Mouse (Mus musculus): ENCODE measurements around the gene Dysf. TPM values are rescaled to one million over a fixed set of nuclear protein-coding genes. Genes with fewer than 3 reads are reported as not detected.

Gene Dysf
- polyA plus RNA-seq, 1 experiment from 2014 or later = 5.4 TPM

DNA sequence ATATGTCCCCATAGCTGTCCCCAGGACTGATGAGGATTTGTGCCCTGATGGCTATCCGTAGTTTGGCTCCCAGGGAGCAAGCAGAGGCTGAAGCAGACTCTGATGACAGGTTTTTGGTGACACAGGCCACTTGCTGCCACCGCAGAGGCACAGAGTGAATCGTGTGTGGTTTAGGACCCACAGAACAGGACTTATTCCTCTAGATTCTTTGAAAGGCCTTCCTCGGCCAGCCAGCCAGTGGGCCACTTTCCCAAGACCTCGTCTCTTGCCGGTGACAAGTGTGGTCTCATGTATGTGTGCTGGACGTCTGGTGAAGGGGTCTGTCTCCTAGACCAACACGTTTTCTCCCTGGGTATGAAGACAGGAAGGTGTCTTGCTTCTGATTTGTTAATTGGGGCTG is 48.8 kb downstream of the Dysf start:
- H3K27me3 ChIP-seq (ENCODE audit: insufficient read depth, poor library complexity, severe bottlenecking) = no peaks in the 10 kb centered on the region
- 83% methylated on average over 8 of the region's 8 CpGs for WGBS
- no peaks in the 10 kb centered on the region for H3K36me3 ChIP-seq
- H3K4me3 ChIP-seq = no peak overlapping the region
- H3K27ac ChIP-seq = no peak overlapping the region
- H3K9me3 ChIP-seq = no peaks in the 10 kb centered on the region
- no peak for DNase-seq (ENCODE audit: low spot score)
- peaks cover 5% of the 10 kb centered on the region; the same call in 1 of the 2 replicates for H3K4me1 ChIP-seq (replicated peaks)

DNA sequence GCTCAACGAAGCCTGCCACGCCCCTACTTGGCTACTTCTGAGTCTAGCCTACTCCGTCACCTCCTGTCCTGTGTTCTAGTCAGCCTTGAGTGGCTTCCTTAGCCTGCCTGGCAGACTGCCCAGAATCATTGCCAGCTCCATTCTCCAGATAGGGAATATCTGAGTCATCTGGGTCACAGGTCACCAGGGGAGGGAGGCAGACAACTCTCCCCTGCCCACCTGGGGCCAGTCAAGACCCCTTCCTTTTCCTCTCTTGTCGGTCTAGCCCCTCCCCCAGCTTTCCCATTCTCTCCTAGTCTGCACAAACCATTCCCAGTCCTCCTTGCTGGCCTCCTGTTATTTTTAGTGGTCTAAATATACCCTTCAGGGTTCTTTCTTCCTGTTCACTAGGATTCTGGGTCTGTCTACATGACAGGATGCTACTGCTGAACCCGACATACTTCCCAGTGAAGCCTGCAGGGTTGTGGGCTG is 50.3 kb downstream of the Dysf start:
- H3K27me3 ChIP-seq (ENCODE audit: insufficient read depth, poor library complexity, severe bottlenecking) = no peaks in the 10 kb centered on the region
- no peaks in the 10 kb centered on the region for H3K9me3 ChIP-seq
- no peaks in the 10 kb centered on the region for H3K36me3 ChIP-seq
- no peak overlapping the region; the same call in 1 of the 2 replicates for H3K27ac ChIP-seq
- WGBS = 70% methylated on average over 5 of the region's 5 CpGs
- no peak overlapping the region for H3K4me3 ChIP-seq
- DNase-seq (ENCODE audit: low spot score) = no peak
- no peaks in the 10 kb centered on the region; the same call in 1 of the 2 replicates for H3K4me1 ChIP-seq (replicated peaks)

DNA sequence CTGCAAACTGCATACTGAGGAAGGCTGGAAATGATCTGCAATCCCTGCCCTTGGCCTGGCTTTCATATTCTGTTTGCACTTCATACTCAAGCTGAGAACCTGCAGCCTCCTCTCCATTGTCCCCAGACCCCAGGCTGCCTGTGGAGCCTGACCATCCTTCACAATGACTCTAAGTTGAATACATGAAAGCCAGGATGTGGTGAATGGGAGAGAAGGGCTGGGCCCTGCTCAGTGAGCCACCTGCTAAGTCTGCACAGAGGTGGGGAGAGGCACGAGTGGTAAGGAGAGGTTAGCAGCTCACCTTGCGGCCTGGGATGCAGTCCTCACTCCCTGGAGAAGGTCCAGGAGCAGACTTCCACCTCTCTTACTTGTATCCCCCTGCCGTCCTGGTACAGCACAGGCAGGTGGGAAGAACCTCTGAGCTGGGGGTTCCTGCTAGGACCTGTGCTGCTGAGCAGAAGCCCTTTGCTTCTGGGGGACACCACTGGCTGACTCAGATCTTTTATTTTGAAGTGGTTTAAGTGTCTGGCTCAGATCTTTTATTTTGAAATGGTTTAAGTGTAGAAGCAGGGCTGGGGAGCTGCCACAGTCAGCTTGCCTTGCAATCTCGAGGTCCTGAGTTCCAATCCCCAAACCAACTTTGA is 51.5 kb downstream of the Dysf start:
- WGBS = 51% methylated on average over 4 of the region's 4 CpGs
- H3K4me1 ChIP-seq (replicated peaks) = no peaks in the 10 kb centered on the region; the same call in 1 of the 2 replicates
- no peak for DNase-seq (ENCODE audit: low spot score)
- H3K36me3 ChIP-seq = no peaks in the 10 kb centered on the region
- H3K4me3 ChIP-seq = no peak overlapping the region
- no peaks in the 10 kb centered on the region for H3K27me3 ChIP-seq (ENCODE audit: insufficient read depth, poor library complexity, severe bottlenecking)
- H3K9me3 ChIP-seq = no peaks in the 10 kb centered on the region
- H3K27ac ChIP-seq = no peak overlapping the region

DNA sequence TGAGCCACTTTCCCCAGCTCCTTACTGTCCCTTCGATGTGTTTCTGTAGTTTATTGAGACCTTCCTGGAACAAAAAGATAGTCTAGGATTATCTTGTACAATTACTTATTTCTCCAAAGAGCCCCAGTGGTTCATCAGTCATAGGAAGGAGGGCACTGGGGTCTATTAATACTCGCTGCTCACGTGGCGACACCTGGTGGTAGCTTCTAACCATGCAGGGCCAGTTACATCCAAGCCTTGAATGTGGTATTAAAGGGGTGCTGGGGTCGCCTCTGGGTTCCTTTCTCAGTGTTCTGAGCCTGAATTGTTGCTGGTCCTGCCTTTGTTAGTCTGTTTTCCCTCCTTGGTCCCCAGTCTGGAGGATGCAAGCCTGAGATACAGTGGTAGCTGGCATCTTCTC is 52.9 kb downstream of the Dysf start:
- Histone ChIP-seq H3K4me3 (no peak overlapping the region), H3K9me3 (no peaks in the 10 kb centered on the region), H3K4me1 (replicated peaks) (no peaks in the 10 kb centered on the region; the same call in 1 of the 2 replicates), H3K27me3 (ENCODE audit: insufficient read depth, poor library complexity, severe bottlenecking) (no peaks in the 10 kb centered on the region), H3K27ac (no peak overlapping the region), H3K36me3 (no peaks in the 10 kb centered on the region)
- 6% methylated on average over 5 of the region's 5 CpGs for WGBS
- DNase-seq (ENCODE audit: low spot score) = peak; percentile 76

DNA sequence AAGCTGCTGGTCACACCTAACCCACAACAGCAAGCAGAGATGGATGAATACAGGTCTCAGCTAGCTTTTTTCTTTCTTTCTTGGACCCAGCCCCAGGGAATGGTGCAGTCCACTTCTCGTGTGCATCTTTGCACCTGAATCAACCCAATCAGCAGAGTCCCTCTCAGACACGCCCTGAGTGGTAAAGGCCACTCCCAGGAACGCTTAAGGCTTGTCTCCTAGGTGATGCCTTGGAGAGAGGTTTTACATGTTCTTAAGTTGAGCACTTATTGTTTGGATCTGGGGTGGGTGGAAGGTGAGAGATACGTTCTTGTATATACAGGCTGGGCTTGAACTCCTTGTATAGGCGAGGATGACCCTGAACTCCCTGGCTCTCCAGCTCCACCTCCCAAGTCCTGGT is 54.2 kb downstream of the Dysf start:
- Histone ChIP-seq H3K4me1 (replicated peaks) (no peaks in the 10 kb centered on the region; the same call in 1 of the 2 replicates), H3K9me3 (no peaks in the 10 kb centered on the region), H3K27me3 (ENCODE audit: insufficient read depth, poor library complexity, severe bottlenecking) (no peaks in the 10 kb centered on the region), H3K4me3 (no peak overlapping the region), H3K27ac (no peak overlapping the region), H3K36me3 (no peaks in the 10 kb centered on the region)
- WGBS = 76% methylated on average over 5 of the region's 5 CpGs
- no peak for DNase-seq (ENCODE audit: low spot score)

DNA sequence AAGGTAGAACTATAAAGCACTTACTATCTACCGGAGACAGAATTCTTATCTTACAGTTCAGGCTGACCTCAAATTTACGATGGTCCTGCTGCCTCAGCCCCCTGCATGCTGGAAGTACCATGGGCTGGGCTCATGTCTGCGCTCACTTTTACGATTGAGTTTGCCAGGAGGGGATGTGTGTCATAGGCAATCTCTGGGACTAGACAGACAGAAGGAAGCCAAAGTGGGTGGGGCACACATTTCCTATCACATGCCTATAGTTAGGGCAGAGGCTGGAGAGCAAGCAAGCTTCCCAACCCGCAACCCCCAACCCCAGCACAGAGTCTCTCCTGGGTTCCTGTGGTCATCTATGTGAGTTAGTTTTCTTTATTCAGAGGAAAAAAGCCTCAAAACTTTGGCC is 59.8 kb downstream of the Dysf start:
- Histone ChIP-seq H3K4me3 (no peak overlapping the region), H3K27me3 (ENCODE audit: insufficient read depth, poor library complexity, severe bottlenecking) (no peaks in the 10 kb centered on the region), H3K4me1 (replicated peaks) (no peaks in the 10 kb centered on the region; the same call in 1 of the 2 replicates), H3K36me3 (no peaks in the 10 kb centered on the region), H3K9me3 (no peaks in the 10 kb centered on the region), H3K27ac (no peak overlapping the region)
- DNase-seq (ENCODE audit: low spot score) = no peak
- 86% methylated on average over 5 of the region's 5 CpGs for WGBS

DNA sequence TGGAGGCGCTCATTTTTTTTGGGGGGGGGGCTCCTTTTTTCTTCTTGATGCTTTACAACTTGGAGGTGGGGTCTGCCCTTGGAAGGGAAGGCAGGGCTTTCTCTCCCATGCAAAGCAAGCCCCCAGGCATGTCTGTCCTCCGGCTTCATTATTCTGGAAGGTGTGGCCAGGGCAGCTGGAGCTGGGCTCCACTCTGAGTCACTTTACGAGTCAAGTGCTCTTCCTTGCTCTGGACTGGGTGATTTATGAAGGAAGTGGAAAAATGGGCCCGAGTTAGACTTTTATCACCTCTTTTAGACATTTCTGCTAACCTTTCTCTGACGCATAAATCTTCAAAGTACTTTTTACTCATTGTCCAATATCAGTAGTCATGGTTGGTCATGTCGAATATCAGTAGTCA is 61.9 kb downstream of the Dysf start:
- Histone ChIP-seq H3K4me1 (replicated peaks) (no peaks in the 10 kb centered on the region; the same call in 1 of the 2 replicates), H3K27ac (no peak overlapping the region), H3K4me3 (no peak overlapping the region), H3K27me3 (ENCODE audit: insufficient read depth, poor library complexity, severe bottlenecking) (no peaks in the 10 kb centered on the region), H3K36me3 (no peaks in the 10 kb centered on the region), H3K9me3 (no peaks in the 10 kb centered on the region)
- DNase-seq (ENCODE audit: low spot score) = no peak
- WGBS = 86% methylated on average over 6 of the region's 6 CpGs

DNA sequence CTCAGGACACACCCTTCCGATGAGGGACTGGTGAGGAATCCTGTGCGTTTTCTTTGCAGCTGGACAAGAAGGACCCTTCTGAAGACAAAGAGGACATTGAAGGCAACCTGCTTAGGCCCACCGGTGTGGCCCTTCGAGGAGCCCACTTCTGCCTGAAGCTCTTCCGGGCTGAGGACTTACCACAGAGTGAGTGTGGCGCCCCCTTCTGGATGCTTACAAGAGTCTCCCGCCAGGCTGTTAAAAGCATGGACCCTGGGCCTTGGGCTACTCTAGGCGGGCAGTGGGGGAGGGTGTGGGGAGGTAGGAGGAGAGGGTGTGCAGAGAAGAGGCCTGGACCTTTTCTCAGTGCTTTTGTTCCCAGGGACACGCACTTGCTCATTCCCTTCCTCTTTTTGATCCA is 64.2 kb downstream of the Dysf start:
- peak; percentile 20 for DNase-seq (ENCODE audit: low spot score)
- Histone ChIP-seq H3K27ac (no peak overlapping the region), H3K27me3 (ENCODE audit: insufficient read depth, poor library complexity, severe bottlenecking) (no peaks in the 10 kb centered on the region), H3K4me3 (no peak overlapping the region), H3K9me3 (no peaks in the 10 kb centered on the region), H3K36me3 (no peaks in the 10 kb centered on the region), H3K4me1 (replicated peaks) (no peaks in the 10 kb centered on the region; the same call in 1 of the 2 replicates)
- WGBS = 61% methylated on average over 9 of the region's 9 CpGs

DNA sequence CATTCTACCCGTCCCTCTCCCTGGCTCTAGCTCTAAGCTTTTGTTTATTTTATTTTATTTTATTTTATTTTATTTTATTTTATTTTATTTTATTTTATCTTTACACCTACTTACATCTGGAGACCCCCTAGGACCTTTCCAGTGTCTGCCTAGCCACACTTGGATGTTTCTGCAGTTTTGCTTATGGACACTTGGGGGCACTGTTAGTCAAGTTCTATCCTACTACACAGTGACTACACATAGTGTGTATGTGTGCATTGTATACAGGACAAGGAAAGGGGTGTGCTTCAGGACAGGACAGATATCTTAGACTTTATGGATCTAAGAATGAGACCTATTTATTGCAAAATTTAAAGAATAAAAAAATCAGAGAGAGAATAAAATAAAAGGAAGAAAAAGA is 69.8 kb downstream of the Dysf start:
- H3K27ac ChIP-seq = no peak overlapping the region
- WGBS = 38% methylated on average over 1 of the region's 1 CpGs
- no peaks in the 10 kb centered on the region for H3K36me3 ChIP-seq
- no peaks in the 10 kb centered on the region for H3K27me3 ChIP-seq (ENCODE audit: insufficient read depth, poor library complexity, severe bottlenecking)
- H3K4me1 ChIP-seq (replicated peaks) = no peaks in the 10 kb centered on the region
- no peak for DNase-seq (ENCODE audit: low spot score)
- H3K9me3 ChIP-seq = no peaks in the 10 kb centered on the region
- H3K4me3 ChIP-seq = no peak overlapping the region

DNA sequence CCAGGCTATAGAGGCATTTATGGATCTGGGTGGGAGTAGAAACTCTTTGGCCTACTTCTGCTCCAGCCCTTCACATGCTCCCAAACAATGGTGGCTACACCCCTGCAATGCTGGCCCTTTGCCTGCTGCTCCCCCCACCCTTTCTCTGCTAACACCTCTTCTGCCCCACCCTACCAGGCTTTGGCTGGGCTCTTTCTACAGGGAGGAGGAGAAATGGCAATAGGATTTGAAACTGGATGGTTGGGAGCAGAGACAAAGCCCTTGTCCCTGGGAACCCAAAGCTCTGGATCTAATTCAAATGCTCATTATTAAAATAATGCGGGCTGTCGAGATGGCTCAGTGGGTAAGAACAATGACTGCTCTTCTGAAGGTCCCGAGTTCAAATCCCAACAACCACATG is 72.2 kb downstream of the Dysf start:
- no peak for DNase-seq (ENCODE audit: low spot score)
- H3K27ac ChIP-seq = no peak overlapping the region
- H3K4me1 ChIP-seq (replicated peaks) = peaks cover 4% of the 10 kb centered on the region; the same call in 1 of the 2 replicates
- no peaks in the 10 kb centered on the region for H3K36me3 ChIP-seq
- 74% methylated on average over 3 of the region's 3 CpGs for WGBS
- no peaks in the 10 kb centered on the region for H3K9me3 ChIP-seq
- H3K4me3 ChIP-seq = no peak overlapping the region
- H3K27me3 ChIP-seq (ENCODE audit: insufficient read depth, poor library complexity, severe bottlenecking) = no peaks in the 10 kb centered on the region

DNA sequence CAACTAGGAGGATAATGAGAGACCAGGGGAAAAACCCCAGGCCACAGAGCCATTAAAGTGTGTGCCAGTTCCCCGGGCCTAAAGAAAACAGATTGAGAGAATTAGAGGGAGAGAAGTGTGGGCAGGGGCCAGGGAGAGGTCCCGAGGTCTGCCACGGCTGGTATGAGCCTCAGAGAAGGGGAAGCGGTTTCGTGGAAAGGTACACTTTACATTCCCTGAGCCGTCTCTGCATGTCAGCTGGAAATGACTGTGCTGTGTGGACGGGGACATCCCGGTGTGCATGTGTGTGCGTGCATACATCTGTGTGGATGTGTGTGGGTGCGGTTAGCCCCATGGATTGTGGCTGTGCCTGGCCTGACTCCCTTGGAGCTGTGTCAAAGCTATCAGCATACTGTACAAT is 76.4 kb downstream of the Dysf start:
- Histone ChIP-seq H3K36me3 (no peaks in the 10 kb centered on the region), H3K27me3 (ENCODE audit: insufficient read depth, poor library complexity, severe bottlenecking) (no peaks in the 10 kb centered on the region), H3K4me1 (replicated peaks) (peaks cover 4% of the 10 kb centered on the region), H3K4me3 (no peak overlapping the region), H3K27ac (no peak overlapping the region), H3K9me3 (peaks cover 2% of the 10 kb centered on the region; the same call in 1 of the 2 replicates)
- 75% methylated on average over 10 of the region's 10 CpGs for WGBS
- no peak for DNase-seq (ENCODE audit: low spot score)

DNA sequence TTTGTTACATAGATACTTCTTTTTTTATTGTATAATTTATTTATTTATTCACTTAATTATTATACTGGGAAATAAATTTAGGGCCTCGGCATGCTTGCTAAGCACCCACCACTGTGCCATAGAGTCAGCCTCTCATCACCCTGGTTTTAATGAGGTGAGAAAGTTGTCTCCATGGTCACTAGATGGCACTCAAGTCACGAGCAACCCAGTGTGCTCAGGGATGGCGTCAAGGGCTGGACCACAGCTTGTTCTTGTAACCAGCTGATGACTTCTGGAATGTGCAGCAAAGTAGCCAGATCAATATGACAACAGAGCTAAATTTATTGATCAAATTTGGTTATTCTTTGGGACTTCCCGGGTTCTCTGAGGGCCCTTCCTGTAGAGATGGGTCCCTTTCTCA is 85.1 kb downstream of the Dysf start:
- Histone ChIP-seq H3K4me3 (no peak overlapping the region), H3K9me3 (peaks cover 3% of the 10 kb centered on the region; the same call in 1 of the 2 replicates), H3K36me3 (no peaks in the 10 kb centered on the region), H3K4me1 (replicated peaks) (peaks cover 5% of the 10 kb centered on the region), H3K27me3 (ENCODE audit: insufficient read depth, poor library complexity, severe bottlenecking) (no peaks in the 10 kb centered on the region; the same call in 1 of the 2 replicates), H3K27ac (no peak overlapping the region)
- WGBS = 28% methylated on average over 4 of the region's 4 CpGs
- DNase-seq (ENCODE audit: low spot score) = peak; percentile 64

DNA sequence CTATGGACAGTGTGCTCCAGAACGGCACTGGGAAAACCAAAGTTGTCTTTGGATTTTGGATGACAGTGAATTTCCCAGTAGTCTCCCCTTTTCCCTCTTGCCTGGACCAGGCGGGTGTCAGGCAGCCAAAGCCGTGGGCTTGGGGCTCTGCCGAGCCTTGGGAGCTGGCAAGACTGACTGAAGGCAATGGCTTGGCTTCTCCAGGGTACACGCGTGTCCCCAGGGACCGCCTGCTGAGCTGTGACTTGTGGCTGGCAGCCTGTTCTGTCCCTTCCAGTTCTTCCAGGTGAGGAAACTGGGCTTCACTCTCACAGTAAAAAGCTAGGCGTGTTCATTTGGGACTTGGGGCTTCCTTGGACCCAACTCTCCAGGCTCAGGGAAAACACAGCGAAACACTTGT is 86.1 kb downstream of the Dysf start:
- Histone ChIP-seq H3K4me1 (replicated peaks) (peaks cover 12% of the 10 kb centered on the region), H3K9me3 (peaks cover 3% of the 10 kb centered on the region; the same call in 1 of the 2 replicates), H3K4me3 (no peak overlapping the region), H3K27ac (no peak overlapping the region), H3K27me3 (ENCODE audit: insufficient read depth, poor library complexity, severe bottlenecking) (no peaks in the 10 kb centered on the region; the same call in 1 of the 2 replicates), H3K36me3 (no peaks in the 10 kb centered on the region)
- DNase-seq (ENCODE audit: low spot score) = no peak
- 90% methylated on average over 9 of the region's 9 CpGs for WGBS

All from hindbrain, embryonic 10.5 days (tissue).